Mouse (Mus musculus) CH12.LX (cell line): Measurements from ENCODE around the gene Crtc1.

Source experiments
- CTCF ChIP-seq, 2 experiments: IDR thresholded peaks in 1 of 2; conservative IDR thresholded peaks in 1 of 2; 2 replicates each; pipeline ENCODE4 v1.5.1; 2011 to 2012; ENCODE audit warnings: low read depth in 2 of 2, low read length in 2 of 2, improper control_type of control experiment in 1 of 2, inconsistent platforms in 1 of 2, mild to moderate bottlenecking in 1 of 2, moderate library complexity in 1 of 2
- ELF1 ChIP-seq: IDR thresholded peaks from 2 replicates; pipeline ENCODE4 v1.6.1; 2014; ENCODE audit warnings: low read depth, mild to moderate bottlenecking, inconsistent platforms, low read length, improper control_type of control experiment
- EP300 ChIP-seq: IDR thresholded peaks from 2 replicates; pipeline ENCODE4 v1.6.1; 2011; ENCODE audit warnings: low read length, improper control_type of control experiment
- MAX ChIP-seq: IDR thresholded peaks from 2 replicates; pipeline ENCODE4 v1.6.1; 2011; ENCODE audit warnings: low read length, improper control_type of control experiment
- MAZ ChIP-seq: IDR thresholded peaks from 2 replicates; pipeline ENCODE4 v1.6.1; 2012; ENCODE audit warnings: low read depth, mild to moderate bottlenecking, inconsistent platforms, low read length, improper control_type of control experiment, moderate library complexity
- POLR2A ChIP-seq: IDR thresholded peaks from 2 replicates; pipeline ENCODE4 v1.6.1; 2011; ENCODE audit warnings: low read depth, mild to moderate bottlenecking, improper control_type of control experiment, low read length
- RCOR1 ChIP-seq: conservative IDR thresholded peaks from 2 replicates; pipeline ENCODE4 v1.6.1; 2012; ENCODE audit warnings: low read depth, mild to moderate bottlenecking, inconsistent platforms, low read length, improper control_type of control experiment
- USF1 ChIP-seq: IDR thresholded peaks from 2 replicates; pipeline ENCODE4 v1.6.1; 2014; ENCODE audit warnings: low read depth, mild to moderate bottlenecking, inconsistent platforms, low read length, improper control_type of control experiment
- ZC3H11A ChIP-seq: IDR thresholded peaks from 2 replicates; pipeline ENCODE4 v1.6.1; 2012; ENCODE audit warnings: low read depth, mild to moderate bottlenecking, inconsistent platforms, low read length, improper control_type of control experiment
- ZKSCAN1 ChIP-seq: IDR thresholded peaks from 2 replicates; pipeline ENCODE4 v1.6.1; 2012; ENCODE audit warnings: low read depth, inconsistent platforms, low read length, improper control_type of control experiment, borderline replicate concordance

GRCm38 (mm10) chr8:70463306-70463705, 23.9 kb upstream of the Crtc1 start:
- TF ChIP-seq ZC3H11A (no peak), ELF1 (no peak), MAX (no peak), CTCF (conservative IDR thresholded peaks at IDR 0.05 in 1 of 2, IDR thresholded peaks at IDR 0.05 in 1 of 2; ENCODE audit: low read depth in 2 of 2, low read length in 2 of 2) (no peak), POLR2A (no peak), EP300 (no peak), RCOR1 (no peak), USF1 (no peak), ZKSCAN1 (no peak), MAZ (no peak)
